Mouse (Mus musculus) stomach, postnatal 0 days (tissue): ENCODE measurements around the gene Mep1a. TPM values are rescaled to one million over a fixed set of nuclear protein-coding genes. Genes with fewer than 3 reads are reported as not detected.

Source experiments
- ATAC-seq: fragments of 200-750 bp; cut with Nextera tagmentation; 2 replicates; pipeline ENCODE4 v1.8.0; 2017; ENCODE audit not compliant: low FRiP score, low TSS enrichment
- DNase-seq: peaks from one replicate; pipeline ENCODE4 v3.0.0-alpha.2; 2016; ENCODE audit warnings: low spot score
- H3K27ac ChIP-seq: fragments of 300-500 bp; sonication (generic); replicated peaks from 2 replicates; pipeline ENCODE4 v1.5.1; 2014; ENCODE audit warnings: mild to moderate bottlenecking, control low read depth
- H3K27me3 ChIP-seq: fragments of 300-500 bp; sonication (generic); 2 replicates; pipeline ENCODE4 v1.6.1; 2014; ENCODE audit warnings: low read length; ENCODE audit not compliant: control insufficient read depth, insufficient read depth
- H3K36me3 ChIP-seq: fragments of 300-500 bp; sonication (generic); 2 replicates; pipeline ENCODE4 v1.6.1; 2014; ENCODE audit warnings: low read length, mixed read lengths; ENCODE audit not compliant: control insufficient read depth, insufficient read depth
- H3K4me1 ChIP-seq: fragments of 300-500 bp; sonication (generic); replicated peaks from 2 replicates; pipeline ENCODE4 v1.6.1; 2014; ENCODE audit warnings: antibody characterized with exemption; ENCODE audit not compliant: control insufficient read depth, insufficient read depth
- H3K4me2 ChIP-seq: fragments of 300-500 bp; sonication (generic); replicated peaks from 2 replicates; pipeline ENCODE4 v1.6.1; 2014; ENCODE audit warnings: low read depth, mild to moderate bottlenecking, control low read depth, moderate library complexity
- H3K4me3 ChIP-seq: fragments of 300-500 bp; sonication (generic); 2 replicates; pipeline ENCODE4 v1.5.1; 2014; ENCODE audit warnings: low read depth, low read length, control low read depth
- H3K9ac ChIP-seq: fragments of 300-500 bp; sonication (generic); 2 replicates; pipeline ENCODE4 v1.6.1; 2014; ENCODE audit warnings: mild to moderate bottlenecking, low read length, control low read depth, mixed read lengths
- H3K9me3 ChIP-seq: fragments of 300-500 bp; sonication (generic); 2 replicates; pipeline ENCODE4 v1.6.1; 2016; ENCODE audit warnings: low read length; ENCODE audit not compliant: control insufficient read depth
- CTCF ChIP-seq: IDR thresholded peaks from 2 replicates; pipeline ENCODE4 v1.5.1; 2016; ENCODE audit warnings: antibody characterized with exemption, low read depth, mild to moderate bottlenecking, moderate library complexity
- EP300 ChIP-seq: optimal IDR thresholded peaks from 2 replicates; pipeline ENCODE3; 2016; ENCODE audit warnings: antibody characterized with exemption
- WGBS: fragments of 180-500 bp; shearing (Covaris S2); extraction: QIAGEN DNeasy Blood & Tissue Kit; methylation state at CpG from one replicate; pipeline ENCODE4 v1.1.7; 2014; 5-methylcytosine and 5-hydroxymethylcytosine counted together
- polyA plus RNA-seq: library from polyadenylated mRNA; unstranded; fragments of >200 nt; fragmentation: Nextera tagmentation; extraction: Ambion mirVana; gene quantifications from 2 replicates; pipeline ENCODE4 v1.2.1, GENCODE M21; 2015

The Mep1a gene
- polyA plus RNA-seq, 1 experiment from 2014 or later: 0.04 TPM

DNA sequence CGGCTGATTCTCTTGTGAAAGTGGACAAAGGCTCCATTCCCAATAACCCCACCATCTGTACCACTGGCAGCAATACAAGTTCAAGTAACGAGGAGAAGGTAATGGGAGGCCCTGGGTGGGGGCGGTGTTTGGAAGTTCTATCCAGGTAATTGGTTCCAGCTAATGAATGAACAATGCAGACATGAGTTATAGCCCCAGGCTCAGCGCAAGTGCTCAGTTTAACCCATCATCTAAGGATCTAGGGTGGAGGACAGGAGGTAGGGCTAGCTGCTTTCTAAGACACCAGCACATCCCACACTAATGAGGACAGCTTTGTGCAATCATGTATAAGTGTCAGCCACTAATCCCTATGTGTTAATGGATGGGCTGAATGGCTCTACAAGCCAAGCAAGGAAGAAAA is 8.2 kb upstream of the Mep1a start:
- ATAC-seq (no peak), DNase-seq (no peak)
- H3K4me2 ChIP-seq: no peak overlapping the region
- H3K9me3 ChIP-seq: 0 out of 2 replicates have a peak, but pooled peaks cover 3% of the 10 kb centered on the region
- H3K4me3 ChIP-seq: no peak overlapping the region
- H3K36me3 ChIP-seq: no peaks in the 10 kb centered on the region
- TF ChIP-seq CTCF (no peak), EP300 (no peak)
- H3K9ac ChIP-seq: no peak overlapping the region
- no peaks in the 10 kb centered on the region for H3K27me3 ChIP-seq
- H3K4me1 ChIP-seq: no peaks in the 10 kb centered on the region
- 71% methylated on average over 4 of the region's 4 CpGs for WGBS
- no peak overlapping the region for H3K27ac ChIP-seq

DNA sequence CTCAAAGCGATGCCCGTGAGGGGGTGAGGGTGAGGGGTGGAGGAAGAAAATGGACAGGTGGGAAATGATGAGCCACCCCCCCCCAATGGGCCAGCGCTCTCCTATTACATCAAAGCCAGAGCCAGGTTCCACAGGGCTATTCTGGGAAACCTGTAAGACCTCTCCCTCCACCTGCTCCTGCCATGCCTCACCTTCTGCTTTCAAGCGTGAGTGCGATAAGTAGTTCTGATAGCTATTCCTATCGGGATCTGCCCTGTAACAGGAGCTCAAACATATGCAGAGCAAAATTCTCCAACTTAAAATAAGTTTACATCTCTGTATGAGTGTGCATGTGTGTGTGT is 2.0 kb upstream of the Mep1a start:
- WGBS: 14% methylated on average over 6 of the region's 6 CpGs
- Histone ChIP-seq H3K36me3 (no peaks in the 10 kb centered on the region), H3K27ac (no peak overlapping the region), H3K27me3 (no peaks in the 10 kb centered on the region), H3K9ac (no peak overlapping the region), H3K4me3 (no peak overlapping the region), H3K4me2 (no peak overlapping the region), H3K9me3 (no peaks in the 10 kb centered on the region), H3K4me1 (no peaks in the 10 kb centered on the region)
- no peak for TF ChIP-seq CTCF
- TF ChIP-seq EP300: no peak
- ATAC-seq (peak; percentile 69; the same call in 1 of the 2 replicates), DNase-seq (peak; percentile 53)

DNA sequence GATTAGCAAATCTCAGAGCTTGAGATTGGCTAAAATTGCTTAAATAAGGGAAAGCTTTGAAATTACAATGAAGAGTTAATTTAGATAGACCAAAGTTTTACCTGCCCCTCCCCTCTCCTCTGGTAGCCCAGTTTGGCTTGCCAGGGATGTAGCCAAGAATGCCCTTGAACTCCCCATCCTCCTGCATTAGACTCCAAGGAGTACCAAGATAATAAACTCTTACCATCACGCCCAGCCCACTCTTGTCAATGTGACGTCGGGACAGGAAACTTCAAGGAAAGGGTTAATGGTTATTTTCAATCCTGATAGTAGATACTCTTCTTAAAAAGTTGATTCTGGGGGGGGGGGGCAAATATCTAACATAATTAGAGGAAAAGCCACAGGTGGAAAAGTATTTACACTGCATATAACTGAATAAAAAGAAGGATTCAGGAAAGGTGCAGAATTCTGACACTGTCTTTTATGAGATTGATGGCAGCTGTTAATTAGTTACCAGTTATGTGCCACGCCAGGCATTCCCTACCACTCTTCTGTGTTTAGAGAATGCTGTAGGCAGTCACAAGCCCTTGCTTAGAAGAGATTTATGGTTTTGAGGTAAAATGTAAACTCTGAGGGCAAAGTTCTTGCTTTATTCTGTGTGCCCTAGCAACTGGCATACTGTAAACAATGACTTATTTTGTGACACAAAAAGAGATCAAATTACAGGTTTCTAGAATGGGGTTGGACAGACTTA is 1.4 kb upstream of the Mep1a start:
- H3K36me3 ChIP-seq: no peaks in the 10 kb centered on the region
- H3K4me3 ChIP-seq: no peak overlapping the region
- TF ChIP-seq EP300 (no peak), CTCF (no peak)
- no peaks in the 10 kb centered on the region for H3K27me3 ChIP-seq
- WGBS: 15% methylated on average over 4 of the region's 4 CpGs
- H3K4me1 ChIP-seq: no peaks in the 10 kb centered on the region
- no peak for DNase-seq
- peak; percentile 74; the same call in 1 of the 2 replicates for ATAC-seq
- H3K4me2 ChIP-seq: no peak overlapping the region
- no peak overlapping the region for H3K27ac ChIP-seq
- H3K9me3 ChIP-seq: no peaks in the 10 kb centered on the region
- H3K9ac ChIP-seq: no peak overlapping the region

DNA sequence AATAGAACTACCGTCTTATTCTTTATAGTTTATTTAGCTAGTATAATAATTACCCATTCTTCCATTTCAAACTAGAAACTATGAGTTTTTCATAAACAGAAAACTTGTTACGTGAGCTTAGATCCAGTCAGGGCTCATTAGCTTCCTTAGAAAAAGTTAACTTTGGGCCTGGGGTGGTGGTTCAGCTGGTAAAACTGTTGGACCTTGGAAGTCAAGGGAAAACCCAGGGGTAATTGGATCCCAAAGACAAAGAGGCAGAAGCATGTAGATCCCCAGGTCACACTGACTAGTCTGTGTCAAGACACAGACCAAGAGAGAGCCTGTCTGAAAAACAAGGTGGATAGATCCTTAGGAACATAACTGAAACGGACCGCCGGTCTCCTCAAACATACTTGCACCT is 981 bp downstream of the Mep1a start:
- Histone ChIP-seq H3K4me2 (no peak overlapping the region), H3K27me3 (no peaks in the 10 kb centered on the region), H3K36me3 (no peaks in the 10 kb centered on the region), H3K27ac (no peak overlapping the region), H3K9ac (no peak overlapping the region), H3K9me3 (no peaks in the 10 kb centered on the region), H3K4me1 (no peaks in the 10 kb centered on the region), H3K4me3 (no peak overlapping the region)
- TF ChIP-seq CTCF: no peak
- no peak for TF ChIP-seq EP300
- ATAC-seq (no peak), DNase-seq (no peak)
- WGBS: 94% methylated on average over 5 of the region's 5 CpGs

DNA sequence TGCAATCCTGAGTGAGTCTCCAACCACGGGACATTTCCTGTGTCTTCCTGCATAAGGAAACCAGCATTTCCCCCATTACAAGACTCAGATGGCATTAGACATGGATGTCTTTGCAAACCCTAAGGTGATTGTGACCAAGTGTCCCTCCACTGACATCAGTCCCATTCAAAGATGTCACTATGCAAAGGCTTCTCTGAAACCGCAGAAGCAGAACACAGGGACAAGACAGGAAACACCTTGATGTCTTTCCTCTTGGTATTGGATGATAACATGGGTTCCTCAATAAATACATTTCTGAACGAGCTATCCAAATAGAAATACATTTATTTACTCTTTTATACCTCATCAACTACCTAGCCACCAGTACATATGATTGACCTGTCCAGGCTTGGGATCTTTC is 1.4 kb downstream of the Mep1a start:
- no peak overlapping the region for H3K4me3 ChIP-seq
- no peak overlapping the region for H3K27ac ChIP-seq
- H3K4me2 ChIP-seq: no peak overlapping the region
- no peaks in the 10 kb centered on the region for H3K4me1 ChIP-seq
- H3K9ac ChIP-seq: no peak overlapping the region
- no peak for ATAC-seq
- no peak for DNase-seq
- no peaks in the 10 kb centered on the region for H3K27me3 ChIP-seq
- TF ChIP-seq CTCF: no peak
- no peak for TF ChIP-seq EP300
- H3K9me3 ChIP-seq: no peaks in the 10 kb centered on the region
- 75% methylated on average over 3 of the region's 3 CpGs for WGBS
- no peaks in the 10 kb centered on the region for H3K36me3 ChIP-seq

DNA sequence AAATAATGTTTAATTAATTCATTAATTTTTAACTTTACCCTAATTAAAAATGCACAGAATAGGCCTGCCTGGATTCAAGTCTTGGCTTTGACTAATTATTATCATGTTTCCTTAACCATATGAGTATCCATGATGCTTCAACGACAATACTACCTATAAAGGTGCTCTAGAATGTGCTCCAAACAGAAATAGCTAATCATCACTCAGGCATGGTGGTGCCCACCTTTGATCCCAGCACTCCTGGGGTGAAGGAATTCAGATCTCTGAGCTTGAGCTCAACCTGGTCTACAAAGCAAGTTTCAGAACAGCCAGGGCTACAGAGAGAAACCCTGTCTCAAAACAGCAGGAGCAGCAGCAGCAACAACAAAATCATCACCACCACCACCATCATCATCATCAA is 2.1 kb downstream of the Mep1a start:
- H3K4me2 ChIP-seq: no peak overlapping the region
- H3K9me3 ChIP-seq: no peaks in the 10 kb centered on the region
- H3K4me3 ChIP-seq: no peak overlapping the region
- WGBS: 91% methylated on average over 1 of the region's 1 CpGs
- TF ChIP-seq EP300 (no peak), CTCF (no peak)
- no peak overlapping the region for H3K27ac ChIP-seq
- DNase-seq: no peak
- no peak overlapping the region for H3K9ac ChIP-seq
- no peaks in the 10 kb centered on the region for H3K27me3 ChIP-seq
- no peaks in the 10 kb centered on the region for H3K36me3 ChIP-seq
- ATAC-seq: no peak
- H3K4me1 ChIP-seq: no peaks in the 10 kb centered on the region
